Mouse (Mus musculus) G1E (cell line): ENCODE measurements around the gene Slc25a27.

Experiments
- CTCF ChIP-seq: IDR thresholded peaks from 2 replicates; pipeline ENCODE4 v1.5.1; 2012; ENCODE audit warnings: low read depth, low read length, inconsistent platforms, mixed read lengths
- GATA1 ChIP-seq: IDR thresholded peaks from 2 replicates; pipeline ENCODE4 v1.6.1; 2012; ENCODE audit warnings: borderline replicate concordance, low read length, inconsistent platforms, mixed read lengths
- GATA2 ChIP-seq: IDR thresholded peaks from 2 replicates; pipeline ENCODE4 v1.6.1; 2012; ENCODE audit warnings: low read depth, low read length, inconsistent platforms, borderline replicate concordance
- POLR2AphosphoS5 ChIP-seq: IDR thresholded peaks from 2 replicates; pipeline ENCODE4 v1.6.1; 2012; ENCODE audit warnings: low read depth, low read length, inconsistent platforms; ENCODE audit not compliant: insufficient replicate concordance
- TAL1 ChIP-seq: conservative IDR thresholded peaks from 2 replicates; pipeline ENCODE4 v1.6.1; 2012; ENCODE audit warnings: low read depth, low read length, inconsistent platforms, mixed read lengths

DNA sequence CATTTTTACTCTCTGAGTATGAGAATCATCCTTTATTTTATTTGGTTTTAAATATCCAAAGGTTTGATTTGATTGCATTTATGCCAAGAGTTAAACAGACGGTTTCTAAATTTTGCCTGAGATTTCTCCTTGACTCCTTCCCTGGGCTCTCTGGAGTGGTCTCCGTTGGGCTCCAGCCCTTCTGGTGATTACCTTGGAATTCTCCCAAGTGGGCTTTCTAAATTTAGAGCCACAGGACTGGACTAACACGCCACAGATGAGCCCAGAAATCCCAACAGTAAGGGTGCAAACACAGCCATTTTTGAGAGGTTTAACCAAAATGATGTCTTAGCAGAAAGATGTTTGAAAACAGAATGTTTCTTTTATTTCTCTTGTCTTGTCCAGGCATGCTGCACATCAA, 47.2 kb upstream of the Slc25a27 start:
- no peak for TF ChIP-seq CTCF
- TF ChIP-seq GATA1 = no peak
- TF ChIP-seq POLR2AphosphoS5 = no peak
- TF ChIP-seq GATA2 = no peak
- no peak for TF ChIP-seq TAL1
